Mouse (Mus musculus) bone marrow, adult 2 months (tissue): ENCODE results near the gene Elmod3.

Experiments
- CTCF ChIP-seq: fragments of 200-500 bp; IDR thresholded peaks from 2 replicates; pipeline ENCODE4 v1.5.1; 2011; ENCODE audit warnings: low read length, control low read depth; ENCODE audit not compliant: control insufficient read depth, insufficient read depth
- POLR2A ChIP-seq: fragments of 200-500 bp; IDR thresholded peaks from 2 replicates; pipeline ENCODE4 v1.6.1; 2011; ENCODE audit warnings: low read depth, mild to moderate bottlenecking, control low read depth, low read length, borderline replicate concordance; ENCODE audit not compliant: control insufficient read depth

DNA sequence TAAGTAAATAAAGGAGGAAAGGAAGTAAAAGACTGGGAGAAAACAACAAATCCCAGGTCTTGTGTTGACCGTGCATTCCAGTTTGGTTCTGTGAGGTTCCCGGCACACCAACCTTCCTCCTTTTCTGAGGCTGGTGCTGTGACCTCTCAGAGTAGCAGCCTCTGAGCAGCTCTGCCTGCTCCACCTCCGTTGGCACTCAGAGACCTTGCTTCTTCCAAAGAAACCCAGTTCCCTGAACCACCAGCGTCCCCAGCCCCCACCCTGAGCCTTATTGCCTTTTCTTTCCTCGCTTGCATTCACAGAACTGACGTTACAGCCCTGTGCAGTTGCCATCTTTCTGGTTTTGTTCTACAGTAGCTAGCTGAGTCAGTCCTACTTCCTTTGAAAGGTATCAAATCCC, 2.0 kb upstream of the Elmod3 start:
- no peak for TF ChIP-seq CTCF
- TF ChIP-seq POLR2A = no peak
